Mouse (Mus musculus): ENCODE results near the gene Zfp934.
"Not testable (repeated sequence)": the region's sequence is repeated elsewhere in the genome, so short reads cannot be mapped to it uniquely, and the experiment has no call there.

The Zfp934 gene

GRCm38 (mm10) chr13:62571099-62571498 is at the start of gene Zfp934:
TSS of gene Zfp934 (minus strand) at chr13:62571199.
- not testable (repeated sequence) for DNase-seq

GRCm38 (mm10) chr13:62617449-62617848 is 46.5 kb upstream of the Zfp934 start:
- DNase-seq: not testable (repeated sequence)

GRCm38 (mm10) chr13:62561696-62562095 is 9.3 kb downstream of the Zfp934 start:
- peak; percentile 50 to 56 for DNase-seq

GRCm38 (mm10) chr13:62558189-62559110 is 12.5 kb downstream of the Zfp934 start, which contains the start of gene Zfp935:
TSS of gene Zfp935 (minus strand) at chr13:62558511.
- peak; percentile 68 to 70 for DNase-seq

GRCm38 (mm10) chr13:62530129-62530528 is 40.9 kb downstream of the Zfp934 start:
- DNase-seq: not testable (repeated sequence)

GRCm38 (mm10) chr13:62510641-62511420 is 60.2 kb downstream of the Zfp934 start:
- not testable (repeated sequence) for DNase-seq

- not testable (repeated sequence) for DNase-seq
These were observed 98.3 kb downstream of the Zfp934 start for GRCm38 (mm10) chr13:62472661-62473060.

GRCm38 (mm10) chr13:62469947-62470346 is 101.1 kb downstream of the Zfp934 start:
- DNase-seq: peak; percentile 65 to 72

- peak; percentile 81 to 83 for DNase-seq
These were observed 104.3 kb downstream of the Zfp934 start, which contains the start of gene Gm49359 for GRCm38 (mm10) chr13:62466424-62467334. TSS of gene Gm49359 (minus strand) at chr13:62466832.
